Mouse (Mus musculus) stomach, postnatal 0 days (tissue): ENCODE results near the gene Iqub. TPM values are rescaled to one million over a fixed set of nuclear protein-coding genes. Genes with fewer than 3 reads are reported as not detected.

Experiments used
- ATAC-seq: fragments of 200-750 bp; cut with Nextera tagmentation; 2 replicates; pipeline ENCODE4 v1.8.0; 2017; ENCODE audit not compliant: low FRiP score, low TSS enrichment
- DNase-seq: peaks from one replicate; pipeline ENCODE4 v3.0.0-alpha.2; 2016; ENCODE audit warnings: low spot score
- H3K27ac ChIP-seq: fragments of 300-500 bp; sonication (generic); replicated peaks from 2 replicates; pipeline ENCODE4 v1.5.1; 2014; ENCODE audit warnings: mild to moderate bottlenecking, control low read depth
- H3K27me3 ChIP-seq: fragments of 300-500 bp; sonication (generic); 2 replicates; pipeline ENCODE4 v1.6.1; 2014; ENCODE audit warnings: low read length; ENCODE audit not compliant: control insufficient read depth, insufficient read depth
- H3K36me3 ChIP-seq: fragments of 300-500 bp; sonication (generic); 2 replicates; pipeline ENCODE4 v1.6.1; 2014; ENCODE audit warnings: low read length, mixed read lengths; ENCODE audit not compliant: control insufficient read depth, insufficient read depth
- H3K4me1 ChIP-seq: fragments of 300-500 bp; sonication (generic); replicated peaks from 2 replicates; pipeline ENCODE4 v1.6.1; 2014; ENCODE audit warnings: antibody characterized with exemption; ENCODE audit not compliant: control insufficient read depth, insufficient read depth
- H3K4me2 ChIP-seq: fragments of 300-500 bp; sonication (generic); replicated peaks from 2 replicates; pipeline ENCODE4 v1.6.1; 2014; ENCODE audit warnings: low read depth, mild to moderate bottlenecking, control low read depth, moderate library complexity
- H3K4me3 ChIP-seq: fragments of 300-500 bp; sonication (generic); 2 replicates; pipeline ENCODE4 v1.5.1; 2014; ENCODE audit warnings: low read depth, low read length, control low read depth
- H3K9ac ChIP-seq: fragments of 300-500 bp; sonication (generic); 2 replicates; pipeline ENCODE4 v1.6.1; 2014; ENCODE audit warnings: mild to moderate bottlenecking, low read length, control low read depth, mixed read lengths
- H3K9me3 ChIP-seq: fragments of 300-500 bp; sonication (generic); 2 replicates; pipeline ENCODE4 v1.6.1; 2016; ENCODE audit warnings: low read length; ENCODE audit not compliant: control insufficient read depth
- CTCF ChIP-seq: IDR thresholded peaks from 2 replicates; pipeline ENCODE4 v1.5.1; 2016; ENCODE audit warnings: antibody characterized with exemption, low read depth, mild to moderate bottlenecking, moderate library complexity
- EP300 ChIP-seq: optimal IDR thresholded peaks from 2 replicates; pipeline ENCODE3; 2016; ENCODE audit warnings: antibody characterized with exemption
- WGBS: fragments of 180-500 bp; shearing (Covaris S2); extraction: QIAGEN DNeasy Blood & Tissue Kit; methylation state at CpG from one replicate; pipeline ENCODE4 v1.1.7; 2014; 5-methylcytosine and 5-hydroxymethylcytosine counted together
- polyA plus RNA-seq: library from polyadenylated mRNA; unstranded; fragments of >200 nt; fragmentation: Nextera tagmentation; extraction: Ambion mirVana; gene quantifications from 2 replicates; pipeline ENCODE4 v1.2.1, GENCODE M21; 2015

Gene Iqub
- polyA plus RNA-seq = not detected in 2 replicates

DNA sequence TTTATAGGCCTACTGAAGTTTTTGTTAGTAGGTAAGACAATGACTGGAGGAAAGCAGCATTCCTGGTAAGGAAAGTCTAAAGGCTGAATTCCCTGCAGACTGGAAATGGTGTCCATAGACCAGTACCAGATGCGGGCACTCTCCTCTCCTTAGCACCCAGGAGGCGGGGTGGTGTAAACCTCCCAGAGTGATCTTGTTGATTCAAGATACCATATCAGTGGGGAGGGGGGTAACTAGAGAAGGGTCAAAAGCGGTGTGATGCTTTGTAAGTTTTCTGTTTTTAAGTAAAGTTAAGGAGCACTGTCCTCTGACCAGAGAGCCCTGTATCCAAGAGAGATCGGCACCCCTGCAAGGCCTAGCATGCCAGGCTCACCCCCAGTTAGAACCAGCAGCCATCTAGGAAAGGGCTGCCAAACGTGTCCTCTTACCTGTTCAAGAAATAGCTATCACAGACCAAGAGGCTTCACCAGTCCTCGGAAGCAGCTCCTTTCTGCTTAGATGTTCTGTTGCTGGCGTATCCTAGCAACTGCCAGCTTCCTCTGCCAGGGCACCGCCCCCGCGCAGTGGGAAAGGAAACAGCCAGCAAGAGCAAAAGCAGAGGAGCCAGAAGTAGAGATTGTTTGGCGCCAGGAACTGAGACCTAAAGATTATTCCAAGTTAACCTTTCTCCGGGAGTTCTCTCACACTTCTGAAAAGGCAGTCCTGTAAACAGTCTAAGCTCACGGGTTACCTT is at the start of gene Iqub:
Gene Iqub (minus strand): TSS at position 516 of the 733 bp plus-strand sequence.
- Histone ChIP-seq H3K27ac (no peak within 1 kb of the TSS), H3K4me3 (no peak within 1 kb of the TSS), H3K36me3 (no peaks in the 10 kb centered on the region; the same call in 1 of the 2 replicates), H3K4me2 (peak within 1 kb of the TSS; percentile 23), H3K9ac (peak within 1 kb of the TSS; percentile 8; the same call in 1 of the 2 replicates), H3K4me1 (no peaks in the 10 kb centered on the region), H3K9me3 (no peaks in the 10 kb centered on the region), H3K27me3 (no peaks in the 10 kb centered on the region)
- ATAC-seq (peak; percentile 75), DNase-seq (peak; percentile 74)
- TF ChIP-seq CTCF (0 out of 2 replicates have a peak, but pooled peaks have one; percentile 15), EP300 (no peak)
- WGBS = 20% methylated on average over 13 of the region's 13 CpGs

DNA sequence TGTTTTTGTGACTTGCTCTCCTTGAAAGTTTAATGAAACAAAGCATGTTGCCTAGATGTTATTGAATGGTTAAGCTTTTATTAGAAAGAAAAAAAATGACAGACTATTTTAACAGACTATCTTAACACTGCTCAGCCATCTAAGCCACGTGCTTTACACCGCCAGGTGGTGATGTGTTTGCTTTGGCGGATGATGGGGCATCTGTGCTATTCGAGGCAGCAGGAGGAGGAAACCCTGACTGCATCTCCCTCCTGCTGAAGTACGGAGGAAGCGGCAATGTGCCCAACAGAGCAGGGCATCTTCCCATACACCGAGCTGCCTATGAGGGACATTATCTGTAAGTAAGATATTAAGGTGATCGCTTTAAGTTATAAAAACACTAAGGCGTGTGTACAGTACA is 49.2 kb upstream of the Iqub start:
- ATAC-seq = no peak
- Histone ChIP-seq H3K9me3 (no peaks in the 10 kb centered on the region), H3K4me1 (no peaks in the 10 kb centered on the region), H3K36me3 (no peaks in the 10 kb centered on the region), H3K27ac (no peak overlapping the region), H3K9ac (no peak overlapping the region), H3K27me3 (no peaks in the 10 kb centered on the region), H3K4me3 (no peak overlapping the region), H3K4me2 (no peak overlapping the region)
- no peak for DNase-seq
- TF ChIP-seq EP300 = no peak
- TF ChIP-seq CTCF = no peak
- 67% methylated on average over 9 of the region's 9 CpGs for WGBS

DNA sequence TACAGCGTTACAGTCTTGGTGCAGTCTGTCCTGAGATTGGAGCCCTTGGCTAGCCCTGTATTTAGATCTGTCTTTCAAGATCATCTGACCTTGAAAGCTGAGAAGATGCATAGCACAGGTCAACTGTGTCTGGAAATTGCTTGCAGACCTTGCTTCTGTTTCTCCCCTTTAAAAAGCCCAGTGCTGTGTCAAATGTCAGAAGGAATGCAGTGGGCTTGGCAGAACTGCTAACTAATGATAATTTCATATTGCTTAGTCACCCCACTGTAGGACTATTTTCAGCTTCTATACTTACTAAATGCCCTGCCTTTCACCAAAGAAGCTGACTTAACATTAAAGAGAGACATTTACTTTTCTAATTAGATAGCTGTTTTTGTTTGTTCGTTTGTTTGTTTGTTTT is 40.6 kb upstream of the Iqub start:
- DNase-seq (no peak), ATAC-seq (no peak)
- Histone ChIP-seq H3K4me2 (no peak overlapping the region), H3K27ac (no peak overlapping the region), H3K9me3 (no peaks in the 10 kb centered on the region), H3K4me1 (no peaks in the 10 kb centered on the region), H3K4me3 (no peak overlapping the region), H3K36me3 (no peaks in the 10 kb centered on the region), H3K27me3 (no peaks in the 10 kb centered on the region), H3K9ac (no peak overlapping the region)
- 78% methylated on average over 2 of the region's 2 CpGs for WGBS
- no peak for TF ChIP-seq CTCF
- no peak for TF ChIP-seq EP300

- Histone ChIP-seq H3K4me1 (no peaks in the 10 kb centered on the region), H3K9ac (no peak overlapping the region), H3K4me3 (no peak overlapping the region; the same call in 1 of the 2 replicates), H3K9me3 (no peaks in the 10 kb centered on the region), H3K36me3 (no peaks in the 10 kb centered on the region), H3K27me3 (no peaks in the 10 kb centered on the region), H3K4me2 (peak overlapping the region; percentile 34), H3K27ac (no peak overlapping the region)
- no peak for TF ChIP-seq EP300
- TF ChIP-seq CTCF = no peak
- ATAC-seq (no peak), DNase-seq (no peak)
- 39% methylated on average over 11 of the region's 11 CpGs for WGBS
These were observed 39.7 kb upstream of the Iqub start for GRCm38 (mm10) chr6:24554427-24555086.

- H3K4me1 ChIP-seq = no peaks in the 10 kb centered on the region
- no peak overlapping the region for H3K27ac ChIP-seq
- H3K27me3 ChIP-seq = no peaks in the 10 kb centered on the region
- TF ChIP-seq CTCF = no peak
- TF ChIP-seq EP300 = no peak
- H3K9ac ChIP-seq = no peak overlapping the region
- no peaks in the 10 kb centered on the region for H3K9me3 ChIP-seq
- H3K4me2 ChIP-seq = no peak overlapping the region
- H3K4me3 ChIP-seq = no peak overlapping the region
- no peak for ATAC-seq
- no peaks in the 10 kb centered on the region for H3K36me3 ChIP-seq
- DNase-seq = no peak
- 37% methylated on average over 7 of the region's 7 CpGs for WGBS
These were observed 37.2 kb upstream of the Iqub start for GRCm38 (mm10) chr6:24552046-24552445.

GRCm38 (mm10) chr6:24549801-24550200 is 34.9 kb upstream of the Iqub start:
- Histone ChIP-seq H3K4me3 (no peak overlapping the region), H3K27me3 (no peaks in the 10 kb centered on the region), H3K4me1 (no peaks in the 10 kb centered on the region), H3K27ac (no peak overlapping the region), H3K4me2 (no peak overlapping the region), H3K9ac (no peak overlapping the region), H3K9me3 (no peaks in the 10 kb centered on the region), H3K36me3 (no peaks in the 10 kb centered on the region)
- ATAC-seq (no peak), DNase-seq (no peak)
- WGBS = 64% methylated on average over 2 of the region's 2 CpGs
- no peak for TF ChIP-seq EP300
- no peak for TF ChIP-seq CTCF
